ENCODE assay signal across 13 mouse cellular contexts in genomic region chr14:104210719-104211118, GRCm38 (mm10).
DNase-seq lines count a peak whose midpoint lies in the region; ATAC-seq and TF ChIP-seq lines count a peak whose summit lies in the region.
"Had no signal": no experiment of that assay in that cellular context is flagged by ENCODE, and none has a peak within 500 bp of the region (broad histone marks: within the 10 kb centered on the region; RNA-seq: fewer than 3 reads in every experiment).

No protein-coding gene starts in this region.

- no peak overlapping the region for H3K4me2 ChIP-seq in hindbrain, postnatal 0 days (ENCODE audit: low read depth, low read length)
- H3K4me2 ChIP-seq in lung, postnatal 0 days (replicated peaks; ENCODE audit: low read depth, low read length) = no peak overlapping the region
- H3K4me2 ChIP-seq in limb, embryonic 12.5 days = no peak overlapping the region
- H3K4me2 ChIP-seq: liver, embryonic 15.5 days; midbrain, embryonic 11.5 days; neural tube, embryonic 12.5 days had no signal

- H3K9ac ChIP-seq in hindbrain, postnatal 0 days (replicated peaks; ENCODE audit: low read length) = no peak overlapping the region
- H3K9ac ChIP-seq in lung, postnatal 0 days (replicated peaks; ENCODE audit: low read depth) = no peak overlapping the region
- no peak overlapping the region for H3K9ac ChIP-seq in limb, embryonic 12.5 days (replicated peaks)
- H3K9ac ChIP-seq: liver, embryonic 15.5 days; neural tube, embryonic 12.5 days had no signal

- no peak overlapping the region for H3K27ac ChIP-seq in hindbrain, postnatal 0 days
- H3K27ac ChIP-seq in hindbrain, embryonic 10.5 days = no peak overlapping the region
- H3K27ac ChIP-seq in lung, postnatal 0 days (ENCODE audit: low read length) = no peak overlapping the region
- no peak overlapping the region for H3K27ac ChIP-seq in limb, embryonic 12.5 days
- H3K27ac ChIP-seq: layer of hippocampus, adult 2 months; liver, embryonic 15.5 days; neural tube, embryonic 12.5 days had no signal

- H3K4me1 ChIP-seq in hindbrain, postnatal 0 days (ENCODE audit: insufficient read depth, low read length) = no peaks in the 10 kb centered on the region
- 0 out of 2 replicates have a peak, but pooled peaks cover 5% of the 10 kb centered on the region for H3K4me1 ChIP-seq in hindbrain, embryonic 10.5 days (replicated peaks)
- H3K4me1 ChIP-seq in lung, postnatal 0 days (ENCODE audit: insufficient read depth, low read depth, low read length) = no peaks in the 10 kb centered on the region
- no peaks in the 10 kb centered on the region for H3K4me1 ChIP-seq in lung, adult 2 months (ENCODE audit: control insufficient read depth, insufficient read depth, low read length)
- no peaks in the 10 kb centered on the region for H3K4me1 ChIP-seq in limb, embryonic 12.5 days (replicated peaks)
- H3K4me1 ChIP-seq: liver, embryonic 15.5 days; neural tube, embryonic 12.5 days had no signal

- H3K4me3 ChIP-seq in hindbrain, postnatal 0 days (ENCODE audit: low read length) = no peak overlapping the region
- H3K4me3 ChIP-seq in hindbrain, embryonic 10.5 days = no peak overlapping the region
- no peak overlapping the region for H3K4me3 ChIP-seq in lung, postnatal 0 days (ENCODE audit: low read depth, low read length)
- H3K4me3 ChIP-seq in lung, adult 2 months (replicated peaks; ENCODE audit: extremely low read depth, low read depth, low read length) = no peak overlapping the region
- H3K4me3 ChIP-seq in limb, embryonic 12.5 days (replicated peaks) = no peak overlapping the region
- H3K4me3 ChIP-seq: layer of hippocampus, adult 2 months; liver, embryonic 15.5 days; neural tube, embryonic 12.5 days had no signal

- no peak for TF ChIP-seq CTCF in hindbrain, postnatal 0 days (IDR thresholded peaks at IDR 0.05; ENCODE audit: low read depth)
- no peak for TF ChIP-seq CTCF in lung, postnatal 0 days (IDR thresholded peaks at IDR 0.05)
- TF ChIP-seq CTCF in lung, adult 2 months (IDR thresholded peaks at IDR 0.05; ENCODE audit: insufficient read depth, low read length) = no peak

- TF ChIP-seq EP300 in lung, postnatal 0 days (IDR thresholded peaks at IDR 0.05) = no peak

- WGBS in hindbrain, postnatal 0 days = 57% methylated on average over 3 of the region's 3 CpGs
- 64% methylated on average over 3 of the region's 3 CpGs for WGBS in hindbrain, embryonic 10.5 days
- 29% methylated on average over 3 of the region's 3 CpGs for WGBS in lung, postnatal 0 days
- WGBS in lung, adult 2 months = 46% methylated on average over 3 of the region's 3 CpGs
- 61% methylated on average over 3 of the region's 3 CpGs for WGBS in limb, embryonic 12.5 days

- H3K9me3 ChIP-seq in hindbrain, postnatal 0 days (ENCODE audit: low read length) = no peaks in the 10 kb centered on the region
- H3K9me3 ChIP-seq in hindbrain, embryonic 10.5 days = no peaks in the 10 kb centered on the region
- H3K9me3 ChIP-seq in lung, postnatal 0 days (ENCODE audit: low read length) = no peaks in the 10 kb centered on the region
- no peaks in the 10 kb centered on the region for H3K9me3 ChIP-seq in limb, embryonic 12.5 days
- H3K9me3 ChIP-seq: liver, embryonic 15.5 days; neural tube, embryonic 12.5 days had no signal

- no peaks in the 10 kb centered on the region for H3K27me3 ChIP-seq in hindbrain, postnatal 0 days (ENCODE audit: insufficient read depth, low read length)
- no peaks in the 10 kb centered on the region for H3K27me3 ChIP-seq in hindbrain, embryonic 10.5 days (ENCODE audit: insufficient read depth, poor library complexity, severe bottlenecking)
- H3K27me3 ChIP-seq in lung, postnatal 0 days (replicated peaks; ENCODE audit: insufficient read depth, low read length) = no peaks in the 10 kb centered on the region
- H3K27me3 ChIP-seq in limb, embryonic 12.5 days = no peaks in the 10 kb centered on the region
- H3K27me3 ChIP-seq: liver, embryonic 15.5 days; neural tube, embryonic 12.5 days had no signal

- peak; percentile 8 to 10 for DNase-seq in cerebellum, postnatal 10 days
- no peak for DNase-seq in cerebellum, postnatal 4 days (ENCODE audit: low spot score in 2 of 2)
- DNase-seq in hindbrain, postnatal 0 days (ENCODE audit: low spot score) = peak; percentile 12
- DNase-seq in hindbrain, embryonic 10.5 days (ENCODE audit: low spot score) = no peak
- DNase-seq in lung, postnatal 0 days (ENCODE audit: low spot score) = peak; percentile 43
- DNase-seq in lung, adult 2 months = no peak
- no peak for DNase-seq in spleen, adult 12 weeks (ENCODE audit: low spot score)
- DNase-seq: adrenal gland, adult 2 months had no signal

- ATAC-seq in hindbrain, postnatal 0 days = peak; percentile 49; the same call in 1 of the 2 replicates
- peak; percentile 38 for ATAC-seq in lung, postnatal 0 days
- peak; percentile 70 for ATAC-seq in limb, embryonic 12.5 days (ENCODE audit: insufficient number of reproducible peaks, insufficient read depth, low FRiP score, low TSS enrichment, low read depth)

- TF ChIP-seq POLR2A in lung, adult 2 months (IDR thresholded peaks at IDR 0.05; ENCODE audit: borderline replicate concordance, extremely low read depth, low read depth, low read length) = no peak

- H3K36me3 ChIP-seq in hindbrain, postnatal 0 days (ENCODE audit: insufficient read depth, low read length) = no peaks in the 10 kb centered on the region
- H3K36me3 ChIP-seq in hindbrain, embryonic 10.5 days = no peaks in the 10 kb centered on the region
- no peaks in the 10 kb centered on the region for H3K36me3 ChIP-seq in lung, postnatal 0 days (ENCODE audit: insufficient read depth, low read length)
- H3K36me3 ChIP-seq in limb, embryonic 12.5 days = no peaks in the 10 kb centered on the region
- H3K36me3 ChIP-seq: liver, embryonic 15.5 days; neural tube, embryonic 12.5 days had no signal

Comparison
In these comparisons a context has a peak if more than half of its experiments do, and no peak if none do; other contexts are left out.
1. DNase-seq: peak in cerebellum, postnatal 10 days (2 of 2), hindbrain, postnatal 0 days (single experiment) and lung, postnatal 0 days (single experiment); none in cerebellum, postnatal 4 days (0 of 2), hindbrain, embryonic 10.5 days (single experiment), lung, adult 2 months (single experiment) and spleen, adult 12 weeks (single experiment).
2. Peak in every context shown above with its lines, with median percentiles within 50 percentile points of each other: ATAC-seq.